Mouse (Mus musculus): ENCODE measurements around the gene Emilin1. TPM values are rescaled to one million over a fixed set of nuclear protein-coding genes. Genes with fewer than 3 reads are reported as not detected.

Emilin1 gene
- total and polyA plus RNA-seq, 2 experiments from 2014 or later = 9.3 to 10.5 TPM

GRCm38 (mm10) chr5:30910481-30910880 is 2.7 kb upstream of the Emilin1 start:
- no peaks in the 10 kb centered on the region for H3K27me3 ChIP-seq (ENCODE audit: insufficient read depth, low read length)
- no peak for DNase-seq (ENCODE audit: low spot score)
- no peak overlapping the region for H3K4me2 ChIP-seq (ENCODE audit: low read depth, low read length)
- H3K4me1 ChIP-seq (ENCODE audit: insufficient read depth, low read length) = peaks cover 5% of the 10 kb centered on the region
- H3K27ac ChIP-seq = no peak overlapping the region
- no peak overlapping the region for H3K9ac ChIP-seq (replicated peaks; ENCODE audit: low read length)
- H3K36me3 ChIP-seq (ENCODE audit: insufficient read depth, low read length) = no peaks in the 10 kb centered on the region
- ATAC-seq = no peak
- no peak overlapping the region for H3K4me3 ChIP-seq (ENCODE audit: low read length)
- H3K9me3 ChIP-seq (ENCODE audit: low read length) = no peaks in the 10 kb centered on the region
- no peak for TF ChIP-seq CTCF (IDR thresholded peaks at IDR 0.05; ENCODE audit: low read depth)

GRCm38 (mm10) chr5:30912156-30912555 is 1.0 kb upstream of the Emilin1 start:
- no peak overlapping the region for H3K4me3 ChIP-seq (ENCODE audit: low read length)
- no peak overlapping the region for H3K4me2 ChIP-seq (ENCODE audit: low read depth, low read length)
- H3K4me1 ChIP-seq (ENCODE audit: insufficient read depth, low read length) = peaks cover 3% of the 10 kb centered on the region
- H3K36me3 ChIP-seq (ENCODE audit: insufficient read depth, low read length) = no peaks in the 10 kb centered on the region
- DNase-seq (ENCODE audit: low spot score) (peak; percentile 23), ATAC-seq (no peak)
- H3K9me3 ChIP-seq (ENCODE audit: low read length) = no peaks in the 10 kb centered on the region
- no peak overlapping the region for H3K9ac ChIP-seq (replicated peaks; ENCODE audit: low read length)
- peak overlapping the region; percentile 27; the same call in 1 of the 2 replicates for H3K27ac ChIP-seq
- 54% methylated on average over 5 of the region's 5 CpGs for WGBS
- H3K27me3 ChIP-seq (ENCODE audit: insufficient read depth, low read length) = no peaks in the 10 kb centered on the region
- no peak for TF ChIP-seq CTCF (IDR thresholded peaks at IDR 0.05; ENCODE audit: low read depth)

DNA sequence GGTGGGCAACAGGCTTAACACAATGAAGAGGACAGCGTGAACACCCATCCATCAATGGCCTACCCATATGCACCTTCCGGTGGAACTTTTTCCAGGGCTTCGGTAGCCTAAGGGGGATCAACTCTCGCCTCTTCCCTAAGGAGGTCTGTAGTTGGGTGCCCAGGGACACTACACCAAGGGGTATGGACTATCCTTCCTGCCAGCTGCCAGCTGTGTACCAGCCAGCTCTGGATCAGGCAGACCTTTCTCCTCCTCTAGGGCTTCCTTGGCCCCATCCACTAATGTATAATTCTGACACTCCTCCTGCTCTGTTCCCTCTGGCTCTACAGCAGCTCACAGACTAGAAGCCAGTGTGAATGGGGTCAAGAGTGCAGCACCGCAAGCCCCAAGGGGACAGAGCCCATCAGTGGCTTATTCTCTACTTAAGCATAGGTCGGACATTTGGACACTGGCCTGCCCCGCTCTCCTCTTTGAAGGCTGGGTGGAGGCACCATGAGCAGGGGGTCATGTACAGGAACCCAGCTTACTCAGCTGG is 966 bp downstream of the Emilin1 start:
- H3K36me3 ChIP-seq (ENCODE audit: insufficient read depth, low read length) = no peaks in the 10 kb centered on the region
- no peaks in the 10 kb centered on the region for H3K27me3 ChIP-seq (ENCODE audit: insufficient read depth, low read length)
- 73% methylated on average over 7 of the region's 7 CpGs for WGBS
- no peak overlapping the region for H3K4me3 ChIP-seq (ENCODE audit: low read length)
- no peak overlapping the region for H3K27ac ChIP-seq
- ATAC-seq (no peak), DNase-seq (ENCODE audit: low spot score) (no peak)
- H3K9ac ChIP-seq (replicated peaks; ENCODE audit: low read length) = no peak overlapping the region
- H3K9me3 ChIP-seq (ENCODE audit: low read length) = no peaks in the 10 kb centered on the region
- H3K4me1 ChIP-seq (ENCODE audit: insufficient read depth, low read length) = peaks cover 3% of the 10 kb centered on the region
- peak overlapping the region; percentile 19 for H3K4me2 ChIP-seq (ENCODE audit: low read depth, low read length)
- no peak for TF ChIP-seq CTCF (IDR thresholded peaks at IDR 0.05; ENCODE audit: low read depth)

GRCm38 (mm10) chr5:30914849-30915248 is 1.6 kb downstream of the Emilin1 start:
- no peak for TF ChIP-seq CTCF (IDR thresholded peaks at IDR 0.05; ENCODE audit: low read depth)
- Histone ChIP-seq H3K4me3 (ENCODE audit: low read length) (no peak overlapping the region), H3K9ac (replicated peaks; ENCODE audit: low read length) (no peak overlapping the region), H3K4me1 (ENCODE audit: insufficient read depth, low read length) (peaks cover 3% of the 10 kb centered on the region), H3K4me2 (ENCODE audit: low read depth, low read length) (no peak overlapping the region; the same call in 1 of the 2 replicates), H3K27ac (no peak overlapping the region), H3K9me3 (ENCODE audit: low read length) (no peaks in the 10 kb centered on the region), H3K36me3 (ENCODE audit: insufficient read depth, low read length) (no peaks in the 10 kb centered on the region), H3K27me3 (ENCODE audit: insufficient read depth, low read length) (no peaks in the 10 kb centered on the region)
- ATAC-seq (no peak), DNase-seq (ENCODE audit: low spot score) (no peak)
- 85% methylated on average over 6 of the region's 6 CpGs for WGBS

DNA sequence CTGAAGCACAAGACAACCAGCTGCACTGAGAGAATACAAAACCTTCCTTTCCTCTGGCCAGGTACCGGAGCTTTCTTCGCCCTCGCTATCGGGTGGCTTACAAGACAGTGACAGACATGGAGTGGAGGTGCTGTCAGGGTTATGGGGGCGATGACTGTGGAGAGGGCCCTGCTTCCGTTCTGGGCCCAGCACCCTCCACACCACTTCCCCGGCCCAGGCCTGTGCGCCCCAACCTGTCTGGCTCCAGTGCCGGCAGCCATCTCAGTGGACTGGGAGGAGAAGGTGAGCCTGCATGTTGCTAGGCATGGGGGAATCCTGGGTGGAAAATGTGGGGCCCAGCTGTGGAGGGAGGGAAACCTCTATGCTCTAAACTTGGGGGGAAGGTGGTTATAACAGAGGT is 2.3 kb downstream of the Emilin1 start:
- ATAC-seq = 0 out of 2 replicates have a peak, but pooled peaks have one; percentile 10

DNA sequence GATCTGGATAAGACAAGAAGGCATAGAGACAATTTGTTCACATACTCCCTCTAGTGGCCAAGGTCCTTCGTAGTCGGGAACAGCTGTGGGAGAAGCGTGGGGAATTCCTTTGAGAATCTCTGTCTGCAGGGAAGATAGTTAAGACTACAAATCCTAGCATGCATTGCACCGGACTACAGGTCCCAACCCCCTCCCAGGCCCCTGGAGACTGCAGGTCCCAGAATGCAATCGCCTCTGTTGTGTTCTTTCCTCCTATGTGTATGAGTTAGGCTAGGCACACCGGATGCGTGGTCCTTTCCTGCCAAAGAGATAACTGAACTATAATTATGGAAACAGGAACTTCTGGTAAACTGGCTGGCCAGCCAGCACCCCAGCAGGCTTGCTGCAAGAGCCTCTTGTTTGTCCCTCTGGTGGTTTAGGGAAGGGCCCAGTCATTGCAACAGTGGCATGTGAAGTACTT is 2.8 kb downstream of the Emilin1 start:
- TF ChIP-seq CTCF (IDR thresholded peaks at IDR 0.05; ENCODE audit: low read depth) = peak; percentile 78
- H3K9ac ChIP-seq (replicated peaks; ENCODE audit: low read length) = no peak overlapping the region

More for the DNA sequence above, 2.3 kb downstream of the Emilin1 start:
- Histone ChIP-seq H3K27me3 (ENCODE audit: insufficient read depth, low read length) (no peaks in the 10 kb centered on the region), H3K36me3 (ENCODE audit: insufficient read depth, low read length) (no peaks in the 10 kb centered on the region), H3K4me2 (ENCODE audit: low read depth, low read length) (peak overlapping the region; percentile 23; the same call in 1 of the 2 replicates), H3K9ac (replicated peaks; ENCODE audit: low read length) (no peak overlapping the region; the same call in 1 of the 2 replicates), H3K27ac (no peak overlapping the region), H3K4me3 (ENCODE audit: low read length) (no peak overlapping the region), H3K4me1 (ENCODE audit: insufficient read depth, low read length) (peaks cover 6% of the 10 kb centered on the region), H3K9me3 (ENCODE audit: low read length) (no peaks in the 10 kb centered on the region)
- 68% methylated on average over 9 of the region's 9 CpGs for WGBS
- no peak for DNase-seq (ENCODE audit: low spot score)
- TF ChIP-seq CTCF (IDR thresholded peaks at IDR 0.05; ENCODE audit: low read depth) = no peak

DNA sequence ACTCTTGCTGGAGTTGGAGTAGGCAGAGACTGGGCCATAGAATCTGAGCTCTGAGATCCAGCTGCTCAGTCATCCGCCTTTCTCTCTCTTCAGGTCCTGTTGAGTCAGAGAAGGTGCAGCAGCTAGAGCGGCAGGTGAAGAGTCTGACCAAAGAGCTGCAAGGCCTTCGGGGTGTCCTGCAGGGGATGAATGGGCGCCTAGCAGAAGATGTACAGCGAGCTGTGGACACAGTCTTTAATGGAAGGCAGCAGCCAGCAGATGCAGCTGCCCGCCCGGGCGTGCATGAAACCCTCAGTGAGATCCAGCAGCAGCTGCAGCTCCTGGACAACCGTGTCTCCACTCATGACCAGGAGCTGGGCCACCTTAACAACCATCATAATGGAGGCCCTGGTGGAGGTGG is 3.6 kb downstream of the Emilin1 start:
- ATAC-seq (no peak), DNase-seq (ENCODE audit: low spot score) (no peak)
- H3K4me2 ChIP-seq (ENCODE audit: low read depth, low read length) = no peak overlapping the region
- 92% methylated on average over 9 of the region's 9 CpGs for WGBS
- no peaks in the 10 kb centered on the region for H3K9me3 ChIP-seq (ENCODE audit: low read length)
- no peak overlapping the region for H3K9ac ChIP-seq (replicated peaks; ENCODE audit: low read length)
- no peak for TF ChIP-seq CTCF (IDR thresholded peaks at IDR 0.05; ENCODE audit: low read depth)
- peaks cover 6% of the 10 kb centered on the region for H3K4me1 ChIP-seq (ENCODE audit: insufficient read depth, low read length)
- H3K27me3 ChIP-seq (ENCODE audit: insufficient read depth, low read length) = no peaks in the 10 kb centered on the region
- no peaks in the 10 kb centered on the region for H3K36me3 ChIP-seq (ENCODE audit: insufficient read depth, low read length)
- no peak overlapping the region for H3K27ac ChIP-seq
- H3K4me3 ChIP-seq (ENCODE audit: low read length) = no peak overlapping the region

More for the DNA sequence above, 2.8 kb downstream of the Emilin1 start:
- no peaks in the 10 kb centered on the region for H3K27me3 ChIP-seq (ENCODE audit: insufficient read depth, low read length)
- 2% methylated on average over 7 of the region's 7 CpGs for WGBS
- peaks cover 6% of the 10 kb centered on the region for H3K4me1 ChIP-seq (ENCODE audit: insufficient read depth, low read length)
- H3K36me3 ChIP-seq (ENCODE audit: insufficient read depth, low read length) = no peaks in the 10 kb centered on the region
- ATAC-seq (peak; percentile 90), DNase-seq (ENCODE audit: low spot score) (peak; percentile 97)
- H3K4me3 ChIP-seq (ENCODE audit: low read length) = no peak overlapping the region
- no peaks in the 10 kb centered on the region for H3K9me3 ChIP-seq (ENCODE audit: low read length)
- H3K27ac ChIP-seq = peak overlapping the region; percentile 33
- 0 out of 2 replicates have a peak overlapping the region, but pooled peaks have one; percentile 23 for H3K4me2 ChIP-seq (ENCODE audit: low read depth, low read length)
